Mouse (Mus musculus) myocyte (in vitro differentiated cells): ENCODE data around the gene Nup37. TPM values are rescaled to one million over a fixed set of nuclear protein-coding genes. Genes with fewer than 3 reads are reported as not detected.

Experiments
- H3K27me3 ChIP-seq: one replicate; pipeline ENCODE4 v1.6.1; 2011; ENCODE audit not compliant: control insufficient read depth, insufficient read depth, insufficient read length
- H3K36me3 ChIP-seq: one replicate; pipeline ENCODE4 v1.6.1; 2011; ENCODE audit not compliant: control insufficient read depth, insufficient read depth
- H3K4me2 ChIP-seq: one replicate; pipeline ENCODE4 v1.6.1; 2011; ENCODE audit warnings: low read depth, control low read depth
- H3K4me3 ChIP-seq: one replicate; pipeline ENCODE4 v1.5.1; 2011; ENCODE audit warnings: mild to moderate bottlenecking, control low read depth, moderate library complexity
- H3K79me2 ChIP-seq: one replicate; pipeline ENCODE4 v1.6.1; 2011; ENCODE audit not compliant: control insufficient read depth, insufficient read depth
- H3ac ChIP-seq: one replicate; pipeline ENCODE4 v1.6.1; 2011; ENCODE audit not compliant: control insufficient read depth, insufficient read length
- CEBPB ChIP-seq: IDR thresholded peaks from 2 replicates; pipeline ENCODE4 v1.6.1; 2011; ENCODE audit warnings: mild to moderate bottlenecking, moderate library complexity; ENCODE audit not compliant: poor library complexity, insufficient read depth, severe bottlenecking
- E2F4 ChIP-seq: IDR thresholded peaks from one replicate; pipeline ENCODE4 v1.6.1; 2011; ENCODE audit warnings: mild to moderate bottlenecking, control low read depth, moderate library complexity; ENCODE audit not compliant: insufficient read depth
- MAX ChIP-seq: IDR thresholded peaks from one replicate; pipeline ENCODE4 v1.6.1; 2011; ENCODE audit warnings: low read depth, mild to moderate bottlenecking, control low read depth
- MYOD1 ChIP-seq, 3 experiments: IDR thresholded peaks; one replicate each; pipeline ENCODE4 v1.6.1; 2011; ENCODE audit warnings: control low read depth in 2 of 3, low read depth in 2 of 3, mild to moderate bottlenecking in 2 of 3, moderate library complexity in 1 of 3; ENCODE audit not compliant: insufficient read length in 2 of 3, control insufficient read depth in 1 of 3
- MYOG ChIP-seq, 3 experiments: IDR thresholded peaks; one replicate each; pipeline ENCODE4 v1.6.1; 2011; ENCODE audit warnings: control low read depth in 2 of 3, low read depth in 2 of 3, mild to moderate bottlenecking in 2 of 3; ENCODE audit not compliant: insufficient read length in 2 of 3, control insufficient read depth in 1 of 3, insufficient read depth in 1 of 3
- POLR2A ChIP-seq: IDR thresholded peaks from one replicate; pipeline ENCODE4 v1.6.1; 2011; ENCODE audit warnings: low read depth, mild to moderate bottlenecking, control low read depth, moderate library complexity; ENCODE audit not compliant: insufficient read length
- POLR2AphosphoS2 ChIP-seq: IDR thresholded peaks from one replicate; pipeline ENCODE4 v1.6.1; 2011; ENCODE audit warnings: low read depth, control low read depth; ENCODE audit not compliant: insufficient read length
- REST ChIP-seq: IDR thresholded peaks from one replicate; pipeline ENCODE4 v1.6.1; 2011; ENCODE audit warnings: mild to moderate bottlenecking, control low read depth, moderate library complexity; ENCODE audit not compliant: insufficient read depth, insufficient read length
- SRF ChIP-seq: IDR thresholded peaks from one replicate; pipeline ENCODE4 v1.6.1; 2011; ENCODE audit warnings: low read depth; ENCODE audit not compliant: control insufficient read depth, insufficient read length
- TCF12 ChIP-seq: IDR thresholded peaks from one replicate; pipeline ENCODE4 v1.6.1; 2011; ENCODE audit warnings: mild to moderate bottlenecking, control low read depth; ENCODE audit not compliant: poor library complexity, insufficient read depth, severe bottlenecking
- TCF3 ChIP-seq: IDR thresholded peaks from one replicate; pipeline ENCODE4 v1.6.1; 2011; ENCODE audit warnings: low read depth, control low read depth; ENCODE audit not compliant: insufficient read length
- USF1 ChIP-seq: IDR thresholded peaks from one replicate; pipeline ENCODE4 v1.6.1; 2011; ENCODE audit warnings: low read depth, mild to moderate bottlenecking, control low read depth, moderate library complexity
- polyA plus RNA-seq: library from polyadenylated mRNA; unstranded; fragments of >200 nt; fragmentation: generic; extraction: Trizol; gene quantifications from one replicate; pipeline ENCODE4 v1.2.1, GENCODE M21; 2012; ENCODE audit warnings: missing spikeins

The Nup37 gene
- polyA plus RNA-seq, 1 experiment: 11.9 TPM

DNA sequence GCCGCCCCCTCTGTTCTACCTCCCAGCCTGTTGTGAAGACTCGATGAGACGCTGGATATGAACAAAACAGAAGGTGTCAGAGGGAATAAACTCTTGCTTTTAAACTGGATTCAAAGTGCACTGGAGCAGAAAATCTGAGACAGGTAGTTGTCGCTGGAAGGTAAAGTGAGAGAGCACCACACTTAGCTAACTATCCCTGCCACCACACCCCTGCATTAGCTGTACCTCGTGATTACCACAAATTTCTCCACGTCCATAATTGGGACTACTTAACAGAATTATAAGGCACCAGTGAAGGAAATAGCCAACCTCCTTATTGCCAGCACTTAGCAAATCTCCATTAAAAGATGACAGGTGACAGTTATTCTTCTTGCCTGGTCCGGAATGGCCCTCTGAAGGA, 605 bp upstream of the Nup37 start:
- H3K79me2 ChIP-seq: peaks cover 36% of the 10 kb centered on the region
- H3K27me3 ChIP-seq: no peaks in the 10 kb centered on the region
- peak overlapping the region; percentile 98 for H3K4me3 ChIP-seq
- H3K36me3 ChIP-seq: no peaks in the 10 kb centered on the region
- no peak for TF ChIP-seq TCF3
- TF ChIP-seq SRF: no peak
- TF ChIP-seq POLR2A: no peak
- TF ChIP-seq MYOD1 (IDR thresholded peaks at IDR 0.05; ENCODE audit: control insufficient read depth in 1 of 3, insufficient read length in 2 of 3, low read depth in 2 of 3): no peak
- no peak for TF ChIP-seq MAX
- no peak for TF ChIP-seq MYOG (IDR thresholded peaks at IDR 0.05; ENCODE audit: control insufficient read depth in 1 of 3, insufficient read depth in 1 of 3, insufficient read length in 2 of 3, low read depth in 2 of 3)
- TF ChIP-seq TCF12: no peak
- no peak for TF ChIP-seq USF1
- TF ChIP-seq POLR2AphosphoS2: no peak
- TF ChIP-seq CEBPB: no peak
- no peak for TF ChIP-seq E2F4
- no peak for TF ChIP-seq REST
- peak overlapping the region; percentile 7 for H3ac ChIP-seq
- peak overlapping the region; percentile 91 for H3K4me2 ChIP-seq

DNA sequence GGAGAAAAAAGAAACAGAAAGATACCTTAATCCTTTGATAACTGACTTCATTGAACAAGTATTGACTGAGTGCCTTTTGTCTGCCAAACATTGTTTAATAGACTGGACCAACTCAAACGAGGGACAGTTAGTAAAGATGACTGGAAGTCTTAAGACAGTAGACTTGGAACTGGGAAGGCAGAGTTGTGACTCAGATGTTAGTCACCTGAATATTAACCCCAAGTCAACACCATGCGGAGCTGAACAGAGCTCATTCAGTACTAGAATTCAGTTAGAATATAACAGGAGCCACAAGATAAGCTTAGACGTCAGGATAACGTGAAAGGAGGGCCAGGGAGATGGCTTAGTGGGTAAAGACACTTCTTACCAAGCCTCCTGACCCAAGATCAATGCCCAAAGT, 3.6 kb downstream of the Nup37 start:
- Histone ChIP-seq H3K36me3 (peaks cover 11% of the 10 kb centered on the region), H3K4me2 (peak overlapping the region; percentile 2), H3K79me2 (peaks cover 24% of the 10 kb centered on the region), H3K4me3 (no peak overlapping the region), H3K27me3 (no peaks in the 10 kb centered on the region), H3ac (no peak overlapping the region)
- TF ChIP-seq USF1 (no peak), CEBPB (no peak), E2F4 (no peak), MAX (no peak)

DNA sequence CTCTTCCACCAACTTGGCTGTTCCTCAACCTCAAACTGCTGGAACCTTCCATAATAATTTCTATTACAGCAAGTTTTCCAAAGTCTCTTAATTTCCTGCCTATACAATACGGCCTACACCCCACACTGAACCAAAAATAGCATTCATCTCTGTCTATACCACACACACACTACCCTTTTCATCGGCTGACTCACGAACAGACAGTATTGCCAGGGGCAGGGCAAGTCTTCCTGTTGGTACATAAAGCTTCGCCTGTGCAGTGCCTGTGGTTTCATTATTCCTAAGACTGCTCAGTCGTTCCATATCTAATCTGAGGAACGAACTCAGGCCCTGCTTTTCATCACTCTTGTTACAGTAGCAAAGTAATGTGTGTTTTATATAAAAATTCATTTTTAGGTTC, 4.9 kb downstream of the Nup37 start:
- Histone ChIP-seq H3K4me3 (no peak overlapping the region), H3K36me3 (peaks cover 15% of the 10 kb centered on the region), H3K4me2 (no peak overlapping the region), H3K27me3 (no peaks in the 10 kb centered on the region), H3K79me2 (peaks cover 12% of the 10 kb centered on the region), H3ac (no peak overlapping the region)
- no peak for TF ChIP-seq MYOG (IDR thresholded peaks at IDR 0.05; ENCODE audit: control insufficient read depth in 1 of 3, insufficient read depth in 1 of 3, insufficient read length in 2 of 3, low read depth in 2 of 3)
- TF ChIP-seq E2F4: no peak

DNA sequence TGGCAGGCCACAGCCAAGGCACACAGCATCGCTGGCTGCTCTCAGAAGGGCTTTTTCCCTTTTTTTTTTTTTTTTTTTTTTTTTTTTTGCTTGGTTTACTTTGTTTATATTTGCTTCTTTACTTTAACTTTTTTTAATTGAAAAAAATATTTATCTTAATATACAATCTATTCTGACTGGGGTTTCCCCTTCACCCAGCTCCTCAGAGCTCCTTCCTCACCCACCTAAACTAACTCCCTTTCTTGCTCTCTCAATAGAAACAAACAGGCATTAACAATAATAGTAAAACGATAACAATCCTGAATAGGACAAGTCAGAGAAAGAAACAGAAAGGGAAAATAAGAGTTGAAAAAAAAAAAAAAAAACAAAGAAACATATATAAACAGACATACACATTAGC, 15.3 kb downstream of the Nup37 start:
- H3K4me2 ChIP-seq: no peak overlapping the region
- H3K36me3 ChIP-seq: peaks cover 23% of the 10 kb centered on the region
- no peak for TF ChIP-seq CEBPB
- no peak for TF ChIP-seq POLR2AphosphoS2
- TF ChIP-seq TCF3: no peak
- TF ChIP-seq SRF: no peak
- no peak for TF ChIP-seq E2F4
- no peak for TF ChIP-seq TCF12
- no peak for TF ChIP-seq REST
- no peak for TF ChIP-seq POLR2A
- no peak for TF ChIP-seq MYOG (IDR thresholded peaks at IDR 0.05; ENCODE audit: control insufficient read depth in 1 of 3, insufficient read depth in 1 of 3, insufficient read length in 2 of 3, low read depth in 2 of 3)
- TF ChIP-seq USF1: no peak
- no peak for TF ChIP-seq MYOD1 (IDR thresholded peaks at IDR 0.05; ENCODE audit: control insufficient read depth in 1 of 3, insufficient read length in 2 of 3, low read depth in 2 of 3)
- TF ChIP-seq MAX: no peak
- no peak overlapping the region for H3K4me3 ChIP-seq
- no peaks in the 10 kb centered on the region for H3K79me2 ChIP-seq
- no peaks in the 10 kb centered on the region for H3K27me3 ChIP-seq
- H3ac ChIP-seq: no peak overlapping the region

DNA sequence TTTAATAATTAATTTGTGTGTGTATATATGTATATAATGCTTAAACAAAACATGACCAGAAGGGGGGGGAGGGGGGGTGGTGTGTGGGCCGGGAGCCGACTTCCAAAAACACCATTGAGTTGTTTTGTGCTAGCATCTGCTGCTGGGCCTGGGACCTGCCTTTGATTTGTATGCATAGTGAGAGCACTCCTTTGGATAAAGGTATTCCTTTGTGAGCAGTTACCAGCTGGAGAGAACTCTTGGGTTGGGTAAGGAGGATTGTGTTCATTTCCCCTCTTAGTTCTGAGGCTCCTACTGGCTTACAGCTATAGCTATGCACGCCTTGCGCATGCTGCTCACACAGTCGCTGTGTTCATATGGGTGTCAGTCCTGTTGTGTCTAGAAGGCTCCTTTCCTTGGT, 15.9 kb downstream of the Nup37 start:
- TF ChIP-seq E2F4: no peak
- TF ChIP-seq MYOD1 (IDR thresholded peaks at IDR 0.05; ENCODE audit: control insufficient read depth in 1 of 3, insufficient read length in 2 of 3, low read depth in 2 of 3): no peak
- no peak for TF ChIP-seq USF1
- no peak for TF ChIP-seq REST
- no peak for TF ChIP-seq CEBPB
- Histone ChIP-seq H3K27me3 (no peaks in the 10 kb centered on the region), H3K79me2 (no peaks in the 10 kb centered on the region), H3K36me3 (peaks cover 23% of the 10 kb centered on the region), H3K4me3 (no peak overlapping the region), H3ac (no peak overlapping the region), H3K4me2 (no peak overlapping the region)

DNA sequence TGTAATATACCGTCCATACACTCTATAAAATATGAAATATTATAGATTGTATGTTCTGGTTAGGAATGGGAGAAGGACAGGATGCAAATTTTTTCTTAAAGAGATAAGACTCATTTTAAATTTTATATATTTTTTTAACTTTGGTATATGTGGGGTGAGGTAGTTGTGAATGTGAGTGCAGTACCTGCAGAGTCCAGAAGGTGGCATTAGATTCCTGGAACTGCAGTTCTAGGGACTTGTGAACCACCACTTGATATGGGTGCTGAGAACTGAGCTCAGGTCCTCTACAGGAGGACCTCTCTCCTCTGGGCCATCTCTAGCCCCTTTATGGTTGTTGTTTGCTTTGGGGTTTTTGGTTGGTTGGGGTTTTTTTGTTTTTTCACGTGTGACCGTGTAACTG, 19.4 kb downstream of the Nup37 start:
- Histone ChIP-seq H3K27me3 (no peaks in the 10 kb centered on the region), H3K4me3 (no peak overlapping the region), H3ac (no peak overlapping the region), H3K4me2 (no peak overlapping the region), H3K79me2 (no peaks in the 10 kb centered on the region), H3K36me3 (peaks cover 7% of the 10 kb centered on the region)
- no peak for TF ChIP-seq REST
- TF ChIP-seq MYOD1 (IDR thresholded peaks at IDR 0.05; ENCODE audit: control insufficient read depth in 1 of 3, insufficient read length in 2 of 3, low read depth in 2 of 3): no peak
- no peak for TF ChIP-seq SRF
- TF ChIP-seq E2F4: no peak
- TF ChIP-seq USF1: no peak
